Mouse (Mus musculus) CD4-positive, CD25-positive, alpha-beta regulatory T cell, adult 9 weeks (primary cell): ENCODE measurements around the gene Gm10203. TPM values are rescaled to one million over a fixed set of nuclear protein-coding genes. Genes with fewer than 3 reads are reported as not detected.

ENCODE experiments used
- polyA plus RNA-seq: library from polyadenylated mRNA; unstranded; fragments of 100-300 nt; shearing (Covaris generic); gene quantifications from one replicate; pipeline ENCODE4 v1.2.1, GENCODE M21; 2017

Gene Gm10203
- polyA plus RNA-seq: not detected

DNA sequence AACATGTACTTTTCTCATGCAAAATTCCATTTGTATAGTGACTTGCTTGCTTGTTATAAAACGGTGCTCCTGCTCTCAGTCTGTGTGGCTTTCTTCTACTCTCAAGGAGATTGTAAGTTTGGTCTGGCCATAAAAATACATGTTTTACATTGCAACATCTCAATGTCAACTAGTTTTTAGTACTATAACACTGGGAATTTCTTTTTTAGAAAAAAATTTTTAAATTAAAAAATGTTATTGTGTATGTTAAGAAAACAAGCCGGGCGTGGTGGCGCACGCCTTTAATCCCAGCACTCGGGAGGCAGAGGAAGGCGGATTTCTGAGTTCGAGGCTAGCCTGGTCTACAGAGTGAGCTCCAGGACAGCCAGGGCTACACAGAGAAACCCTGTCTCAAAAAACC is at the start of gene Gm10203:
TSS of gene Gm10203 (plus strand) at position 301 of the 400 bp plus-strand sequence.

DNA sequence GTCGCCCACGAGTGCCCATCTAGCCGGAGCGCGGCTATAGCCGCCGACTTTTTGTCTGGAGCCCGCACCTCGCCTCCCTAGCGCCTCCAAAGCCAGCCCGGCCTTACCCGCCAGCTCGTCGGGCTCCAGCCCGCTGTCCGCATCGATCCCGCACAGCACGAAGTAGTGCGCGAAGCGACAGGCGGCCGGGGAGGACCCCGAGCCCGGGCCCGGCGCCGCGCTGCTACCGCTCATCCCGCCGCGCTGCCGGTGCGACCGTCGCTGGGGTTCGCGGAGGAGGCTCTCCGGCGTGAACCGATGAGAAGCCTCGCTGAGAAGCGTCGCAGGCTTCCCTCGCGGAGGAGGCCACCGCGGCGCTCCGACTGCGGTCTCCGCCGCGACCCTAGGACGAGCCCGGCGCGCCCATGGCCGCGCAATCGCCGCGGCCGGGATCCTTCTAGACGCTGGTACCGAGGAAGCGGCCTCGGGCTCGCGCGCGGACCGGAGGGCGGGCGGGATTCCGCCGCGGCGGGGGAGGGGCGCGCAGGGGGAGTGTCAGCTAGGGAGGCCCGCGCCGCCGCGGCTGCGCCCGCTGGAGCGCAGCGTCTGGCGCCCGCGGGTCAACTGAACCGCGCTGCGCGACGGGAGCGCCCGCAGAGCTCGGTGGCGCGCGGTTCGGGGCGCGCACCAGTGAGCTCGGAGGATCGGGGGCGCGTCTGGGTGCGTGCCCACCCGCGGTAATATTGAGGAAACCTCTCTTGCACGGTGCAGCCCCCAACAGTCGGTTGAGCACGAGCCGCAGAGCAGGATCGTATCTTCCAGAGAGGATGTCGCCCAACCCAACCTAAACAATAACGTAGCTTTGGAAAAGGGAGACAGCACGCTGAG is 28.7 kb upstream of the Gm10203 start, which contains the start of gene Dennd5b:
TSS of gene Dennd5b (minus strand) at position 605 of the 867 bp plus-strand sequence.

DNA sequence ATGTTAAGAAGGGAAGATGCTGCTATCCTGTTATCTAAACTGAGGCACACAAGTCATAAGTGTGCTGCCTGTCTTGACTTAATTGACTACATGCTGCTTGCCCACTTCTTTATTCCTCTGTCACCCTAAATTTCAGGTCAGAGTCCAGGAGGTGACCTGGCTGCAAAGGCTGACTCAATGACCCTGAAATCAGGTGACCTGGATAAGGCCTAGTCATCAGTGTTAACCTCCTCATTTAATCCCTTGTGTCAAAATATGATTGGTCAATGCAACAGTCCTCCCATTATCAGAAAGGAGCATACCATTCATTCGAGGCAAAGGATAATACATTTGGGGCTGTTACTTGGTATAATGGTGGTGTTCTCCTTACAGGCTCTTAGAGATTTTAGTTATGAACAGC is 9.5 kb downstream of the Gm10203 start, which contains the start of gene Etfbkmt:
TSS of gene Etfbkmt (plus strand) at position 379 of the 400 bp plus-strand sequence.

Other genes starting within 250 kb of the Gm10203 start
- gene Caprin2, start 233.9 kb upstream of the Gm10203 start, polyA plus RNA-seq: 4.5 TPM
- 51.3 TPM for gene Sinhcaf, start 183.7 kb upstream of the Gm10203 start, polyA plus RNA-seq
- gene Dennd5b, start 28.5 kb upstream of the Gm10203 start, polyA plus RNA-seq: 0.15 TPM
- gene Etfbkmt, start 9.7 kb downstream of the Gm10203 start, polyA plus RNA-seq: 83.5 TPM
- 30.7 TPM for gene Amn1, start 58.5 kb downstream of the Gm10203 start, polyA plus RNA-seq
- gene Resf1, start 179.2 kb downstream of the Gm10203 start, polyA plus RNA-seq: 247 TPM